Mouse (Mus musculus) limb, embryonic 11.5 days (tissue): ENCODE measurements around the gene Dkkl1. TPM values are rescaled to one million over a fixed set of nuclear protein-coding genes. Genes with fewer than 3 reads are reported as not detected.

Experiments
- ATAC-seq: fragments of 200-750 bp; cut with Nextera tagmentation; 2 replicates; pipeline ENCODE4 v1.8.0; 2017; ENCODE audit warnings: low read depth; ENCODE audit not compliant: insufficient number of reproducible peaks, low FRiP score, low TSS enrichment
- DNase-seq: peaks from one replicate; pipeline ENCODE4 v3.0.0-alpha.2; 2015; ENCODE audit warnings: low spot score
- H3K27ac ChIP-seq: fragments of 300-500 bp; sonication (generic); replicated peaks from 2 replicates; pipeline ENCODE4 v1.5.1; 2014; ENCODE audit warnings: low read depth, mild to moderate bottlenecking, low read length
- H3K27me3 ChIP-seq: fragments of 300-500 bp; sonication (generic); 2 replicates; pipeline ENCODE4 v1.6.1; 2014; ENCODE audit warnings: mild to moderate bottlenecking, low read length, mixed read lengths; ENCODE audit not compliant: control insufficient read depth, insufficient read depth
- H3K36me3 ChIP-seq: fragments of 300-500 bp; sonication (generic); 2 replicates; pipeline ENCODE4 v1.6.1; 2014; ENCODE audit warnings: mild to moderate bottlenecking, low read length, moderate library complexity, mixed read lengths; ENCODE audit not compliant: control insufficient read depth, insufficient read depth
- H3K4me1 ChIP-seq: fragments of 300-500 bp; sonication (generic); 2 replicates; pipeline ENCODE4 v1.6.1; 2014; ENCODE audit warnings: low read length, mixed read lengths; ENCODE audit not compliant: control insufficient read depth, insufficient read depth
- H3K4me2 ChIP-seq: fragments of 300-500 bp; sonication (generic); 2 replicates; pipeline ENCODE4 v1.6.1; 2014; ENCODE audit warnings: low read depth, mild to moderate bottlenecking, moderate library complexity; ENCODE audit not compliant: severe bottlenecking
- H3K4me3 ChIP-seq: fragments of 300-500 bp; sonication (generic); 2 replicates; pipeline ENCODE4 v1.5.1; 2014; ENCODE audit warnings: low read depth, low read length
- H3K9ac ChIP-seq: fragments of 300-500 bp; sonication (generic); 2 replicates; pipeline ENCODE4 v1.6.1; 2014; ENCODE audit warnings: mild to moderate bottlenecking, low read length
- H3K9me3 ChIP-seq: fragments of 300-500 bp; sonication (generic); 2 replicates; pipeline ENCODE4 v1.6.1; 2016; ENCODE audit warnings: low read length; ENCODE audit not compliant: control insufficient read depth
- WGBS: fragments of 180-500 bp; shearing (Covaris S2); extraction: QIAGEN DNeasy Blood & Tissue Kit; methylation state at CpG from one replicate; pipeline ENCODE4 v1.1.7; 2014; 5-methylcytosine and 5-hydroxymethylcytosine counted together
- microRNA-seq: library from miRNA; unstranded; fragments of <30 nt; microRNA quantifications from one replicate; pipeline ENCODE4, GENCODE M21; 2016
- polyA plus RNA-seq: library from polyadenylated mRNA; unstranded; fragments of >200 nt; fragmentation: Nextera tagmentation; extraction: Ambion mirVana; gene quantifications from 2 replicates; pipeline ENCODE4 v1.2.1, GENCODE M21; 2014

Gene Dkkl1
- polyA plus RNA-seq, 1 experiment from 2014 or later = 0.60 TPM

- Histone ChIP-seq H3K27me3 (peaks cover 15% of the 10 kb centered on the region), H3K27ac (no peak overlapping the region), H3K9me3 (no peaks in the 10 kb centered on the region), H3K36me3 (peaks cover 5% of the 10 kb centered on the region; the same call in 1 of the 2 replicates), H3K4me1 (0 out of 2 replicates have a peak, but pooled peaks cover 8% of the 10 kb centered on the region), H3K4me2 (no peak overlapping the region), H3K9ac (no peak overlapping the region), H3K4me3 (no peak overlapping the region)
- 91% methylated on average over 6 of the region's 6 CpGs for WGBS
- DNase-seq (no peak), ATAC-seq (no peak)
Observed at GRCm38 (mm10) chr7:45158991-45159390, 53.0 kb downstream of the Dkkl1 start.

Small RNA genes lying within 50 kb of the gene (microRNA-seq; reads per million reads assigned to microRNA genes)
- not detected for gene Mir7055

Other genes starting within 250 kb of the Dkkl1 start
- 17.5 and 22.1 TPM in 2 replicates for gene Cpt1c, start 237.3 kb downstream of the Dkkl1 start, polyA plus RNA-seq
- gene Prmt1, start 225.6 kb downstream of the Dkkl1 start, polyA plus RNA-seq = 332 and 334 TPM in 2 replicates
- gene Irf3, start 214.5 kb downstream of the Dkkl1 start, polyA plus RNA-seq = 73.9 and 83.5 TPM in 2 replicates
- 91.7 and 91.9 TPM in 2 replicates for gene Bcl2l12, start 213.4 kb downstream of the Dkkl1 start, polyA plus RNA-seq
- 52.0 and 60.3 TPM in 2 replicates for gene Scaf1, start 195.8 kb downstream of the Dkkl1 start, polyA plus RNA-seq
- 20.8 and 21.0 TPM in 2 replicates for gene Rras, start 194.2 kb downstream of the Dkkl1 start, polyA plus RNA-seq
- gene Prr12, start 159.3 kb downstream of the Dkkl1 start, polyA plus RNA-seq = 18.5 and 20.0 TPM in 2 replicates
- gene Nosip, start 149.7 kb downstream of the Dkkl1 start, polyA plus RNA-seq = 70.2 and 73.9 TPM in 2 replicates
- gene Prrg2, start 149.5 kb downstream of the Dkkl1 start, polyA plus RNA-seq = 22.1 and 24.6 TPM in 2 replicates
- gene Rcn3, start 119.9 kb downstream of the Dkkl1 start, polyA plus RNA-seq = 220 and 245 TPM in 2 replicates
- gene Fcgrt, start 108.3 kb downstream of the Dkkl1 start, polyA plus RNA-seq = 8.0 and 9.8 TPM in 2 replicates
- 1,759 and 1,785 TPM in 2 replicates for gene Rps11, start 87.7 kb downstream of the Dkkl1 start, polyA plus RNA-seq
- gene Rpl13a, start 83.4 kb downstream of the Dkkl1 start, polyA plus RNA-seq = 1,469 and 1,490 TPM in 2 replicates
- 0.45 TPM in 1 of 2 replicates, not detected in the other for gene Gm45713, start 75.9 kb downstream of the Dkkl1 start, polyA plus RNA-seq
- gene Flt3l, start 75.7 kb downstream of the Dkkl1 start, polyA plus RNA-seq = 0.33 and 0.44 TPM in 2 replicates
- gene Pih1d1, start 57.8 kb downstream of the Dkkl1 start, polyA plus RNA-seq = 106 and 108 TPM in 2 replicates
- gene Aldh16a1, start 57.6 kb downstream of the Dkkl1 start, polyA plus RNA-seq = 37.2 and 38.7 TPM in 2 replicates
- 0.11 TPM in 1 of 2 replicates, not detected in the other for gene Slc17a7, start 48.2 kb downstream of the Dkkl1 start, polyA plus RNA-seq
- not detected in 2 replicates for gene Gfy, start 32.6 kb downstream of the Dkkl1 start, polyA plus RNA-seq
- gene Pth2, start 31.2 kb downstream of the Dkkl1 start, polyA plus RNA-seq = not detected in 2 replicates
- gene Ccdc155, start 7.3 kb downstream of the Dkkl1 start, polyA plus RNA-seq = 0.41 and 0.51 TPM in 2 replicates
- 378 and 385 TPM in 2 replicates for gene Tead2, start 3.6 kb upstream of the Dkkl1 start, polyA plus RNA-seq
- gene Cd37, start 27.0 kb upstream of the Dkkl1 start, polyA plus RNA-seq = 0.82 and 1.6 TPM in 2 replicates
- 0.20 and 0.36 TPM in 2 replicates for gene Slc6a16, start 28.9 kb upstream of the Dkkl1 start, polyA plus RNA-seq
- gene Slc6a21, start 65.4 kb upstream of the Dkkl1 start, polyA plus RNA-seq = not detected in 2 replicates
- 6.7 and 8.9 TPM in 2 replicates for gene Trpm4, start 121.6 kb upstream of the Dkkl1 start, polyA plus RNA-seq
- 0.52 and 0.83 TPM in 2 replicates for gene Hrc, start 123.1 kb upstream of the Dkkl1 start, polyA plus RNA-seq
- 5.4 and 6.1 TPM in 2 replicates for gene Ppfia3, start 154.9 kb upstream of the Dkkl1 start, polyA plus RNA-seq
- 0.43 and 0.89 TPM in 2 replicates for gene Lin7b, start 158.4 kb upstream of the Dkkl1 start, polyA plus RNA-seq
- 87.5 and 93.0 TPM in 2 replicates for gene Snrnp70, start 183.6 kb upstream of the Dkkl1 start, polyA plus RNA-seq
- gene Kcna7, start 193.5 kb upstream of the Dkkl1 start, polyA plus RNA-seq = not detected in 2 replicates
- 3.8 and 4.1 TPM in 2 replicates for gene Ntf5, start 201.5 kb upstream of the Dkkl1 start, polyA plus RNA-seq
- not detected in 2 replicates for gene Lhb, start 208.7 kb upstream of the Dkkl1 start, polyA plus RNA-seq
- gene Gys1, start 222.7 kb upstream of the Dkkl1 start, polyA plus RNA-seq = 39.1 and 41.8 TPM in 2 replicates
- 184 and 187 TPM in 2 replicates for gene Ruvbl2, start 225.9 kb upstream of the Dkkl1 start, polyA plus RNA-seq
- gene Ftl1, start 247.7 kb upstream of the Dkkl1 start, polyA plus RNA-seq = 4,688 and 5,046 TPM in 2 replicates